Mouse (Mus musculus): ENCODE measurements at regions not wholly inside any gene's neighbourhood (a gene's known extent, or its start where the extent isn't known, plus 50 kb on each side); places are given as distances from the start of the nearest gene placed in this dataset.

GRCm38 (mm10) chr6:51100341-51100740 lies 332.1 kb upstream of the Nfe2l3 start:
- DNase-seq (ENCODE audit: low spot score) = no peak

- no peak for DNase-seq (ENCODE audit: low spot score)
These were observed 329.2 kb upstream of the Nfe2l3 start for GRCm38 (mm10) chr6:51103236-51103635.

- DNase-seq (ENCODE audit: low spot score) = no peak
These were observed 328.1 kb upstream of the Nfe2l3 start for GRCm38 (mm10) chr6:51104336-51104735.

- no peak for DNase-seq (ENCODE audit: low spot score)
These were observed 324.0 kb upstream of the Nfe2l3 start for GRCm38 (mm10) chr6:51108336-51108956.

GRCm38 (mm10) chr6:51110596-51110995 lies 321.9 kb upstream of the Nfe2l3 start:
- no peak for DNase-seq (ENCODE audit: low spot score)

GRCm38 (mm10) chr6:51114604-51115333 lies 317.7 kb upstream of the Nfe2l3 start:
- no peak for DNase-seq (ENCODE audit: low spot score)

- DNase-seq (ENCODE audit: low spot score) = no peak
These were observed 313.5 kb upstream of the Nfe2l3 start for GRCm38 (mm10) chr6:51118833-51119535.

- no peak for DNase-seq (ENCODE audit: low spot score)
These were observed 312.7 kb upstream of the Nfe2l3 start for GRCm38 (mm10) chr6:51119691-51120302.

GRCm38 (mm10) chr6:51122941-51123340 lies 309.5 kb upstream of the Nfe2l3 start:
- no peak for DNase-seq (ENCODE audit: low spot score)

- DNase-seq (ENCODE audit: low spot score) = no peak
These were observed 304.6 kb upstream of the Nfe2l3 start for GRCm38 (mm10) chr6:51127851-51128250.

GRCm38 (mm10) chr6:51129096-51129495 lies 303.4 kb upstream of the Nfe2l3 start:
- DNase-seq (ENCODE audit: low spot score) = no peak

GRCm38 (mm10) chr6:51129591-51129990 lies 302.9 kb upstream of the Nfe2l3 start:
- peak; percentile 1 for DNase-seq (ENCODE audit: low spot score)

- no peak for DNase-seq (ENCODE audit: low spot score)
These were observed 287.7 kb upstream of the Nfe2l3 start for GRCm38 (mm10) chr6:51144762-51145161.

GRCm38 (mm10) chr6:51145863-51146262 lies 286.6 kb upstream of the Nfe2l3 start:
- DNase-seq (ENCODE audit: low spot score) = no peak

GRCm38 (mm10) chr6:51148821-51149220 lies 283.6 kb upstream of the Nfe2l3 start:
- no peak for DNase-seq (ENCODE audit: low spot score)

- DNase-seq (ENCODE audit: low spot score) = no peak
These were observed 282.4 kb upstream of the Nfe2l3 start for GRCm38 (mm10) chr6:51150066-51150465.

GRCm38 (mm10) chr6:51150486-51150885 lies 282.0 kb upstream of the Nfe2l3 start:
- no peak for DNase-seq (ENCODE audit: low spot score)

GRCm38 (mm10) chr6:51150916-51151315 lies 281.6 kb upstream of the Nfe2l3 start:
- no peak for DNase-seq (ENCODE audit: low spot score)

- no peak for DNase-seq (ENCODE audit: low spot score)
These were observed 275.6 kb upstream of the Nfe2l3 start for GRCm38 (mm10) chr6:51156836-51157370.

GRCm38 (mm10) chr6:51161149-51161548 lies 271.3 kb upstream of the Nfe2l3 start:
- no peak for DNase-seq (ENCODE audit: low spot score)

- no peak for DNase-seq (ENCODE audit: low spot score)
These were observed 270.0 kb upstream of the Nfe2l3 start for GRCm38 (mm10) chr6:51162208-51163082.
